Mouse (Mus musculus) hindbrain, postnatal 0 days (tissue): ENCODE measurements around the gene Arpp21. TPM values are rescaled to one million over a fixed set of nuclear protein-coding genes. Genes with fewer than 3 reads are reported as not detected.
A peak's percentile ranks its signal among the peaks of the same experiment; 100 is the strongest.

Experiments used
- ATAC-seq: fragments of 200-750 bp; cut with Nextera tagmentation; 2 replicates; pipeline ENCODE4 v1.8.0; 2017; ENCODE audit warnings: mild to moderate bottlenecking, moderate TSS enrichment, moderate library complexity
- DNase-seq: peaks from one replicate; pipeline ENCODE4 v3.0.0-alpha.2; 2015; ENCODE audit warnings: low spot score
- H3K27ac ChIP-seq: fragments of 300-500 bp; sonication (generic); 2 replicates; pipeline ENCODE4 v1.5.1; 2014; ENCODE audit warnings: mild to moderate bottlenecking
- H3K27me3 ChIP-seq: fragments of 300-500 bp; sonication (generic); 2 replicates; pipeline ENCODE4 v1.6.1; 2014; ENCODE audit warnings: low read length, mixed read lengths; ENCODE audit not compliant: insufficient read depth
- H3K36me3 ChIP-seq: fragments of 300-500 bp; sonication (generic); 2 replicates; pipeline ENCODE4 v1.6.1; 2014; ENCODE audit warnings: low read length, mixed read lengths; ENCODE audit not compliant: insufficient read depth
- H3K4me1 ChIP-seq: fragments of 300-500 bp; sonication (generic); 2 replicates; pipeline ENCODE4 v1.6.1; 2014; ENCODE audit warnings: antibody characterized with exemption, low read length, mixed read lengths; ENCODE audit not compliant: insufficient read depth
- H3K4me2 ChIP-seq: fragments of 300-500 bp; sonication (generic); 2 replicates; pipeline ENCODE4 v1.6.1; 2014; ENCODE audit warnings: low read depth, mild to moderate bottlenecking, low read length, moderate library complexity, mixed read lengths
- H3K4me3 ChIP-seq: fragments of 300-500 bp; sonication (generic); 2 replicates; pipeline ENCODE4 v1.5.1; 2014; ENCODE audit warnings: low read length
- H3K9ac ChIP-seq: fragments of 300-500 bp; sonication (generic); replicated peaks from 2 replicates; pipeline ENCODE4 v1.6.1; 2014; ENCODE audit warnings: mild to moderate bottlenecking, low read length, moderate library complexity, mixed read lengths
- H3K9me3 ChIP-seq: fragments of 300-500 bp; sonication (generic); 2 replicates; pipeline ENCODE4 v1.6.1; 2016; ENCODE audit warnings: low read length, mixed read lengths
- CTCF ChIP-seq: IDR thresholded peaks from 2 replicates; pipeline ENCODE4 v1.5.1; 2016; ENCODE audit warnings: antibody characterized with exemption, control low read depth, low read depth
- WGBS: fragments of 180-500 bp; shearing (Covaris S2); extraction: QIAGEN DNeasy Blood & Tissue Kit; methylation state at CpG from one replicate; pipeline ENCODE4 v1.1.7; 2014; 5-methylcytosine and 5-hydroxymethylcytosine counted together
- polyA plus RNA-seq: library from polyadenylated mRNA; unstranded; fragments of >200 nt; fragmentation: Nextera tagmentation; extraction: Ambion mirVana; gene quantifications from 2 replicates; pipeline ENCODE4 v1.2.1, GENCODE M21; 2015
- total RNA-seq: library from RNA; depleted of rRNA; stranded (reverse); fragments of >200 nt; gene quantifications from 2 replicates; pipeline ENCODE4 v1.2.3, GENCODE M21; 2014

Arpp21 gene
- total and polyA plus RNA-seq, 2 experiments from 2014 or later = 60.9 to 80.5 TPM

DNA sequence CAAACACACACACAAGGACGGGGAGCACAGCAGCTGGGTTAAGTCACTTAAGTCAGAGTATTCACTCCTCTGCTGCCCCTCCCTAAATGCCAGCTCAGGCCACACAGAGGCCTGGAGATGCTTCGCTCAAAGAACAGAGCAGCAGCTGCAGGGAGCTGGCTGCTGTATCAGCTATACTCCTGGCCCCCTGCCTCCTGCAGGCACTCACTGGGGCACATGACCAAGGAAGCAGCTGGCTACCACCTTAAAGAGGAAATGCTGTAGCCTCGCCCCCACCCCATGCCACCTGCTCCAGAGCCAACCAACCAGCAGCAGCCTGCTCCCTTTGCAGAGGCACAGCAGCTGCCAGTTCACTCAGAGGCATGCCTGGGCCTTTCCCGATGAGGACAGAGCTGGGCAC is 28.0 kb downstream of the Arpp21 start:
- H3K4me2 ChIP-seq = no peak overlapping the region
- H3K27me3 ChIP-seq = no peaks in the 10 kb centered on the region
- ATAC-seq = peak; percentile 97
- no peaks in the 10 kb centered on the region for H3K4me1 ChIP-seq
- H3K27ac ChIP-seq = peak overlapping the region; percentile 62; the same call in 1 of the 2 replicates
- H3K4me3 ChIP-seq = no peak overlapping the region
- no peaks in the 10 kb centered on the region for H3K9me3 ChIP-seq
- H3K9ac ChIP-seq = no peak overlapping the region
- no peak for TF ChIP-seq CTCF
- DNase-seq = peak; percentile 83
- H3K36me3 ChIP-seq = no peaks in the 10 kb centered on the region
- whole genome bisulfite sequencing = 11% methylated on average over 4 of the region's 4 CpGs

DNA sequence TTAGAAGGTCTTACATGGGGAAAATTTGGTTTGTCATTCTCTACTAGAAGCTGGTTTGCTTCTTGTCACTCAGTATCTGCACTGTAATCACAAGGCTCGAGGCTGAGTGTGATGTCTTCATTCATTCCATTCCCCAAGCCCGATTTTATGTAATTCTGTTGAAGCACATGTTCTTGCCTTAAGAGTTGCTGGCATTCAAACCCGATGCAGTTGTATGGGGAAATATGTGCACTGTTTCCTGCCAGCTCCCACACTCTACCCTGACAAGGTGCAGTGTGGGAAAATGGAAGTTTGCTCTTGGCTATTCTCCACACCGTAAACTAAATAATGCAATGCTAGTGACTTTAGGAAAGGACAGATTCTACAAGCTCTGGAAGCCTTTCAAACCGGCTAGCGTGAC is 37.4 kb downstream of the Arpp21 start:
- ATAC-seq = no peak
- 62% methylated on average over 6 of the region's 6 CpGs for WGBS
- no peak overlapping the region for H3K27ac ChIP-seq

DNA sequence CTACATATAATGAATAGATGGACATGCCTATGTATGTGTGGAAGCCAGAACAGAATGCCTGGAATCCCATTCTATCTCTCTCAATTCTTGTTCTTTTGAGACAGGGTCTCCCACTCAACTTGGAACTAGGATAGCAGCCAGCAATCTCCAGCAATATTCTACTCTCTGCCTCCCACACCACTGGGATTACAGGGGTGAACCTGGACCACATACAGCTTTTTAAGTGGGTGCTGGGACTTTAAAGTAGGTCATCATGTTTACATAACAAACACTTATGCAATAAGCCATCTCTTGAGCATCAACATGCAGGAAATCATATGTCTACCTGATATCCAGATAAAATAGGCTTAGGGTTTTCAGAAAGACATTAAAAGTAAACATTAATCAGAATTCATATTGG is 41.7 kb downstream of the Arpp21 start:
- Histone ChIP-seq H3K4me1 (no peaks in the 10 kb centered on the region), H3K9me3 (no peaks in the 10 kb centered on the region), H3K27ac (no peak overlapping the region), H3K9ac (no peak overlapping the region), H3K36me3 (no peaks in the 10 kb centered on the region), H3K4me2 (no peak overlapping the region), H3K27me3 (no peaks in the 10 kb centered on the region), H3K4me3 (no peak overlapping the region)
- DNase-seq (no peak), ATAC-seq (no peak)
- TF ChIP-seq CTCF = no peak

More for the DNA sequence above, 37.4 kb downstream of the Arpp21 start:
- Histone ChIP-seq H3K4me1 (no peaks in the 10 kb centered on the region), H3K36me3 (no peaks in the 10 kb centered on the region), H3K27me3 (no peaks in the 10 kb centered on the region), H3K4me2 (no peak overlapping the region), H3K4me3 (no peak overlapping the region), H3K9ac (no peak overlapping the region), H3K9me3 (no peaks in the 10 kb centered on the region)
- no peak for TF ChIP-seq CTCF
- no peak for DNase-seq

DNA sequence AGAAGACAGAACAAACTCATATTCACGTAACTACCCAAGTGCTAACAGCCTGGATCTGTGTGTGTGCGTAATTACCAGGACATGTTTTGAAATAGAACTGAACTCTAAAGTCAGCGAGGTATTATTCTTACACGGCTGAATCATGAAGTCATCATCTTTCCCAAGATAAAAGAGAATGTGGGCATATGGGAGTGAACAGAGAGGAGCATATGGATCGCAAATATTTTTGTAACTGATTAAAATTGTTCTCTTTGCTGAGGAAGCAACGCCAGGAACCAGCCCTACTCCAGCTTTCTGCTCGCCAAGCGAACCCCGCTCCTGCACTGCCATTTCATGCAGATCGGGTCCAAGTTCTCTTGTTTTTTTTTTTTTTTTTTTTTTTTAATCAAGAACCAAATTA is 46.3 kb downstream of the Arpp21 start:
- WGBS = 76% methylated on average over 10 of the region's 10 CpGs
- Histone ChIP-seq H3K4me2 (no peak overlapping the region), H3K9ac (no peak overlapping the region), H3K36me3 (no peaks in the 10 kb centered on the region), H3K9me3 (no peaks in the 10 kb centered on the region), H3K27ac (0 out of 2 replicates have a peak overlapping the region, but pooled peaks have one; percentile 7), H3K4me3 (no peak overlapping the region), H3K4me1 (peaks cover 11% of the 10 kb centered on the region), H3K27me3 (no peaks in the 10 kb centered on the region)
- DNase-seq = no peak
- ATAC-seq = no peak
- TF ChIP-seq CTCF = no peak

DNA sequence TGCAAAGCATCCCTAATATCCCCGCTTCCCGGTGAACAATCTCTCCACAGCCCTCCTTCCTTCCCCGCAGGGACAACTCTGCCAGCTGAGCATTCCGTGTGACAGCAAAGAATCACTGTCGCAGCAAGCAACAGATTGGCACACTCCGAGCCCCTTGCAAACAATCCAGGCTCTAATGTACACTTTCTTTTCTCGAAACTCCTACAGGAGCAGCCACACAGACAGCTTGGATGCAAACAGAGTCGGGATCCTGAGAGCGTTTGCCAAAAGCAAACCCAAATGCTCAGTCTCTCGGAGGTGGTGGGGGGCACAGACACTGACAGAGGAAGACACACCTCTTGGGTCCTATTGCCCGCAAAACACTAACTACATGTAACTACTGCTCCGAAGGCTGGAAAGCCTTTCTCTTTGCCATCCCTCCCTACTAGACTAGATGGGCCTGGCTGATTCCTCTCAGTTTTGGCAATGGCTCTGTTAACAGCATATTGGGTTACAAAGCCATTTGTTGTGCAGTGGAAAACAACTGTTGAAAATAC is 47.3 kb downstream of the Arpp21 start:
- Histone ChIP-seq H3K9ac (0 out of 2 replicates have a peak overlapping the region, but pooled peaks have one; percentile 19), H3K4me1 (peaks cover 11% of the 10 kb centered on the region), H3K27ac (peak overlapping the region; percentile 70), H3K36me3 (no peaks in the 10 kb centered on the region), H3K4me2 (peak overlapping the region; percentile 39), H3K9me3 (no peaks in the 10 kb centered on the region), H3K4me3 (no peak overlapping the region), H3K27me3 (no peaks in the 10 kb centered on the region)
- DNase-seq = peak; percentile 42
- ATAC-seq = no peak
- WGBS = 23% methylated on average over 12 of the region's 12 CpGs
- TF ChIP-seq CTCF = no peak

DNA sequence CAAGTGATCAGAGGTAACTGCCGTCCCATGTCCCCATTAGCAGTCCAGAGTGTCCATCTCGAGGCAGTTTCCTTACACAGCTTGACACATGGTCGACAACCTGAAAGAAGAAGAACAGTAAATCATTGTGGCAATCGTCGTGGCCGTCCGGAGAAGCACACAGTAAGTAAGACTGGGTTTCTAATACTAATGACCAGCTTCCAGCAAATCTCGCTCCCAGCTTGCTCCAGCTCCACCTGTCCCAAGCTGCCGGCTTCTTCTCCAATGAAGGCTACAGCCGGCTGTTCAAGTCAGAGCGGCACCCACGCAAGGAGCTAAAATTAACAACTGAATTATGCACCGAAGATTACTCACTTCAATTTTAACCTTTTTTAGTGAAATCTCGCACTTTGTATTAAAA is 48.1 kb downstream of the Arpp21 start:
- Histone ChIP-seq H3K9ac (0 out of 2 replicates have a peak overlapping the region, but pooled peaks have one; percentile 19), H3K9me3 (no peaks in the 10 kb centered on the region), H3K4me3 (no peak overlapping the region), H3K27me3 (no peaks in the 10 kb centered on the region), H3K4me1 (peaks cover 11% of the 10 kb centered on the region), H3K27ac (peak overlapping the region; percentile 70; the same call in 1 of the 2 replicates), H3K36me3 (no peaks in the 10 kb centered on the region), H3K4me2 (peak overlapping the region; percentile 39)
- 35% methylated on average over 14 of the region's 14 CpGs for WGBS
- TF ChIP-seq CTCF = no peak
- ATAC-seq (peak; percentile 45; the same call in 1 of the 2 replicates), DNase-seq (peak; percentile 24)
